Mouse (Mus musculus) small intestine, adult 2 months (tissue): ENCODE data around the gene Plekhh1.

Experiments used
- CTCF ChIP-seq: fragments of 200-500 bp; IDR thresholded peaks from 2 replicates; pipeline ENCODE4 v1.5.1; 2012; ENCODE audit warnings: low read depth, mild to moderate bottlenecking, control low read depth, inconsistent platforms, low read length, moderate library complexity, mixed read lengths; ENCODE audit not compliant: insufficient replicate concordance, insufficient read length; ENCODE audit errors: extremely low read depth
- POLR2A ChIP-seq: fragments of 200-500 bp; IDR thresholded peaks from 2 replicates; pipeline ENCODE4 v1.6.1; 2012; ENCODE audit warnings: low read depth, mild to moderate bottlenecking, control low read depth, inconsistent platforms, low read length, moderate library complexity

DNA sequence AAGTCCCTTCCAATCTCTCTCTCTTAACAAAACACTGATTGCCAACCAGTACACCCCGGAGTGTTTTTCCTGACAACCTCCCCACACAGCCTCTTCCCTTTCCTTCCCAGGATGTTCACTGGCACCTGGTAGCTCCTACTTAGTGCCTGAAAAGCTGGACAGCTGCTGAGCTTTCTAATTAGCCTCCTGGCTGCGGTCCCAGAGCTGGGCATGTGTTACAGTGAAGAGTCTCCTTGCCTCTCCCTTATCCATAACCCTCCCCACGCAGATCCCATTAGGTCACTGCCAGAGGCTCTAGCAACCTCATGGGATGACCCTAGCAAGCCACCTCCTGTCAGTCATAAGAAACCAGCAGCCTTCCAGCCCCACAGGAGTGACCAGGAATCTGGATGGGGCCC, 44.9 kb upstream of the Plekhh1 start:
- TF ChIP-seq CTCF (no peak), POLR2A (no peak)
